Mouse (Mus musculus) thymus, adult 2 months (tissue): ENCODE measurements around the gene Col9a2. TPM values are rescaled to one million over a fixed set of nuclear protein-coding genes. Genes with fewer than 3 reads are reported as not detected.

Source experiments
- DNase-seq: peaks from one replicate; pipeline ENCODE4 v3.0.0; 2021
- H3K27ac ChIP-seq: fragments of 200-500 bp; 2 replicates; pipeline ENCODE4 v1.5.1; 2012; ENCODE audit warnings: low read length, control low read depth; ENCODE audit not compliant: control insufficient read depth, insufficient read depth
- H3K27me3 ChIP-seq: fragments of 200-500 bp; 2 replicates; pipeline ENCODE4 v1.6.1; 2012; ENCODE audit warnings: mild to moderate bottlenecking, low read length, moderate library complexity, mixed read lengths; ENCODE audit not compliant: control insufficient read depth, insufficient read depth
- H3K36me3 ChIP-seq: fragments of 200-500 bp; 2 replicates; pipeline ENCODE4 v1.6.1; 2012; ENCODE audit warnings: mild to moderate bottlenecking, low read length, moderate library complexity; ENCODE audit not compliant: control insufficient read depth, insufficient read depth
- H3K4me1 ChIP-seq: fragments of 200-500 bp; replicated peaks from 2 replicates; pipeline ENCODE4 v1.6.1; 2012; ENCODE audit warnings: low read length; ENCODE audit not compliant: control insufficient read depth, insufficient read depth
- H3K4me3 ChIP-seq: fragments of 200-500 bp; 2 replicates; pipeline ENCODE4 v1.5.1; 2012; ENCODE audit warnings: mild to moderate bottlenecking, low read length, control low read depth, moderate library complexity; ENCODE audit not compliant: control insufficient read depth, insufficient read depth
- CTCF ChIP-seq: fragments of 200-500 bp; IDR thresholded peaks from 2 replicates; pipeline ENCODE4 v1.5.1; 2012; ENCODE audit warnings: mild to moderate bottlenecking, control low read depth, low read length, moderate library complexity, borderline replicate concordance; ENCODE audit not compliant: control insufficient read depth, poor library complexity, insufficient read depth; ENCODE audit errors: extremely low read depth
- POLR2A ChIP-seq: fragments of 200-500 bp; IDR thresholded peaks from 2 replicates; pipeline ENCODE4 v1.6.1; 2012; ENCODE audit warnings: mild to moderate bottlenecking, low read length, control low read depth, moderate library complexity; ENCODE audit not compliant: control insufficient read depth, poor library complexity, insufficient read depth; ENCODE audit errors: extremely low read depth
- WGBS: fragments of 180-500 bp; shearing (Covaris S2); methylation state at CpG from one replicate; pipeline ENCODE4 v1.1.7; 2018; 5-methylcytosine and 5-hydroxymethylcytosine counted together
- polyA plus RNA-seq: library from polyadenylated mRNA; depleted of rRNA; stranded (reverse); fragments of >200 nt; gene quantifications from 2 replicates; pipeline ENCODE4 v1.2.3, GENCODE M21; 2012

The Col9a2 gene
- polyA plus RNA-seq, 1 experiment = 0.20 TPM

GRCm38 (mm10) chr4:121065336-121065735, 26.2 kb downstream of the Col9a2 start:
- no peak overlapping the region for H3K27ac ChIP-seq
- DNase-seq = no peak
- peaks cover 31% of the 10 kb centered on the region for H3K36me3 ChIP-seq
- WGBS = 80% methylated on average over 2 of the region's 2 CpGs
- H3K27me3 ChIP-seq = no peaks in the 10 kb centered on the region
- no peak overlapping the region for H3K4me3 ChIP-seq
- no peaks in the 10 kb centered on the region for H3K4me1 ChIP-seq
- TF ChIP-seq POLR2A = no peak
- TF ChIP-seq CTCF = no peak

GRCm38 (mm10) chr4:121074250-121074649, 35.1 kb downstream of the Col9a2 start:
- H3K36me3 ChIP-seq = peaks cover 33% of the 10 kb centered on the region
- no peak overlapping the region for H3K4me3 ChIP-seq
- no peak for DNase-seq
- 89% methylated on average over 4 of the region's 4 CpGs for WGBS
- no peaks in the 10 kb centered on the region for H3K4me1 ChIP-seq
- no peaks in the 10 kb centered on the region for H3K27me3 ChIP-seq
- no peak overlapping the region for H3K27ac ChIP-seq
- TF ChIP-seq CTCF (no peak), POLR2A (no peak)

GRCm38 (mm10) chr4:121077915-121078646, 38.9 kb downstream of the Col9a2 start:
- Histone ChIP-seq H3K36me3 (peaks cover 61% of the 10 kb centered on the region), H3K27me3 (no peaks in the 10 kb centered on the region), H3K4me3 (no peak overlapping the region), H3K27ac (no peak overlapping the region), H3K4me1 (no peaks in the 10 kb centered on the region)
- TF ChIP-seq POLR2A (no peak), CTCF (no peak)
- no peak for DNase-seq
- WGBS = 94% methylated on average over 3 of the region's 3 CpGs

- DNase-seq = no peak
- WGBS = 91% methylated on average over 1 of the region's 1 CpGs
- Histone ChIP-seq H3K27me3 (no peaks in the 10 kb centered on the region), H3K27ac (no peak overlapping the region), H3K4me1 (no peaks in the 10 kb centered on the region), H3K4me3 (no peak overlapping the region), H3K36me3 (peaks cover 54% of the 10 kb centered on the region)
- TF ChIP-seq CTCF = no peak
- no peak for TF ChIP-seq POLR2A
Measured at GRCm38 (mm10) chr4:121080395-121080794, 41.2 kb downstream of the Col9a2 start.

GRCm38 (mm10) chr4:121084506-121084905, 45.3 kb downstream of the Col9a2 start:
- Histone ChIP-seq H3K36me3 (peaks cover 53% of the 10 kb centered on the region), H3K4me3 (no peak overlapping the region), H3K27me3 (no peaks in the 10 kb centered on the region), H3K27ac (no peak overlapping the region), H3K4me1 (no peaks in the 10 kb centered on the region)
- no peak for TF ChIP-seq CTCF
- no peak for TF ChIP-seq POLR2A
- no peak for DNase-seq

- peaks cover 34% of the 10 kb centered on the region for H3K36me3 ChIP-seq
- 96% methylated on average over 2 of the region's 2 CpGs for WGBS
Measured at GRCm38 (mm10) chr4:121088696-121089095, 49.5 kb downstream of the Col9a2 start.

GRCm38 (mm10) chr4:121090211-121090610, 51.0 kb downstream of the Col9a2 start:
- 96% methylated on average over 4 of the region's 4 CpGs for WGBS
- no peak for TF ChIP-seq CTCF
- no peak for TF ChIP-seq POLR2A

More at GRCm38 (mm10) chr4:121088696-121089095, 49.5 kb downstream of the Col9a2 start:
- Histone ChIP-seq H3K4me3 (no peak overlapping the region), H3K27ac (no peak overlapping the region), H3K27me3 (no peaks in the 10 kb centered on the region), H3K4me1 (no peaks in the 10 kb centered on the region)
- DNase-seq = no peak
- no peak for TF ChIP-seq POLR2A
- no peak for TF ChIP-seq CTCF

More at GRCm38 (mm10) chr4:121090211-121090610, 51.0 kb downstream of the Col9a2 start:
- no peak for DNase-seq
- Histone ChIP-seq H3K27me3 (no peaks in the 10 kb centered on the region), H3K27ac (no peak overlapping the region), H3K4me3 (no peak overlapping the region), H3K36me3 (peaks cover 43% of the 10 kb centered on the region), H3K4me1 (no peaks in the 10 kb centered on the region)
